Mouse (Mus musculus): ENCODE measurements around the gene Glb1l2. TPM values are rescaled to one million over a fixed set of nuclear protein-coding genes. Genes with fewer than 3 reads are reported as not detected.

Glb1l2 gene
- polyA plus RNA-seq (2017; shearing (Covaris generic)): not detected

- ATAC-seq: no peak
Observed at GRCm38 (mm10) chr9:26805935-26806666, at the start of gene Glb1l2. Glb1l2 (minus strand) TSS chr9:26806468.

GRCm38 (mm10) chr9:26831089-26831488, 24.8 kb upstream of the Glb1l2 start:
- ATAC-seq: no peak

- no peak for ATAC-seq
Observed at GRCm38 (mm10) chr9:26819942-26820341, 13.7 kb upstream of the Glb1l2 start.

- ATAC-seq: no peak
Observed at GRCm38 (mm10) chr9:26808735-26809134, 2.5 kb upstream of the Glb1l2 start.

GRCm38 (mm10) chr9:26804321-26804720, 1.9 kb downstream of the Glb1l2 start:
- no peak for ATAC-seq

GRCm38 (mm10) chr9:26800357-26800756, 5.9 kb downstream of the Glb1l2 start:
- no peak for ATAC-seq

GRCm38 (mm10) chr9:26798731-26799130, 7.5 kb downstream of the Glb1l2 start:
- no peak for ATAC-seq

GRCm38 (mm10) chr9:26798205-26798604, 8.1 kb downstream of the Glb1l2 start:
- ATAC-seq: no peak

- no peak for ATAC-seq
Observed at GRCm38 (mm10) chr9:26792829-26793228, 13.4 kb downstream of the Glb1l2 start.

- ATAC-seq: no peak
Observed at GRCm38 (mm10) chr9:26783414-26783975, 22.8 kb downstream of the Glb1l2 start.

- no peak for ATAC-seq
Observed at GRCm38 (mm10) chr9:26778421-26778820, 27.8 kb downstream of the Glb1l2 start.

- ATAC-seq: no peak
Observed at GRCm38 (mm10) chr9:26776122-26776902, 30.0 kb downstream of the Glb1l2 start.

- ATAC-seq: no peak
Observed at GRCm38 (mm10) chr9:26775700-26776099, 30.6 kb downstream of the Glb1l2 start.

- no peak for ATAC-seq
Observed at GRCm38 (mm10) chr9:26768181-26768580, 38.1 kb downstream of the Glb1l2 start.

- no peak for ATAC-seq
Observed at GRCm38 (mm10) chr9:26762477-26762876, 43.8 kb downstream of the Glb1l2 start.

- no peak for ATAC-seq
Observed at GRCm38 (mm10) chr9:26760576-26760975, 45.7 kb downstream of the Glb1l2 start.

- no peak for ATAC-seq
Observed at GRCm38 (mm10) chr9:26760081-26760480, 46.2 kb downstream of the Glb1l2 start.

- no peak for ATAC-seq
Observed at GRCm38 (mm10) chr9:26748893-26749292, 57.4 kb downstream of the Glb1l2 start.

- ATAC-seq: no peak
Observed at GRCm38 (mm10) chr9:26747121-26747520, 59.1 kb downstream of the Glb1l2 start.

GRCm38 (mm10) chr9:26742817-26743216, 63.5 kb downstream of the Glb1l2 start:
- no peak for ATAC-seq

- no peak for ATAC-seq
Observed at GRCm38 (mm10) chr9:26737116-26737515, 69.2 kb downstream of the Glb1l2 start.

GRCm38 (mm10) chr9:26733986-26734385, 72.3 kb downstream of the Glb1l2 start:
- ATAC-seq: no peak

GRCm38 (mm10) chr9:26733206-26733891, 72.9 kb downstream of the Glb1l2 start, which contains the start of gene B3gat1:
B3gat1 (plus strand) TSS chr9:26733728.
- ATAC-seq: no peak
